ENCODE assay signal across 8 mouse cellular contexts in genomic region chr9:75071029-75071705, GRCm38 (mm10). TPM values are rescaled to one million over a fixed set of nuclear protein-coding genes. Genes with fewer than 3 reads are reported as not detected.
A peak's percentile ranks its signal among the peaks of the same experiment; 100 is the strongest.
DNase-seq lines count a peak whose midpoint lies in the region; ATAC-seq lines count a peak whose summit lies in the region.

No protein-coding gene starts in this region.

- under 1% methylated on average over 80 of the region's 92 CpGs for WGBS in heart, embryonic 14.5 days
- under 1% methylated on average over 65 of the region's 92 CpGs for WGBS in liver, embryonic 13.5 days (ENCODE audit: insufficient replicate concordance)
- WGBS in stomach, embryonic 14.5 days: under 1% methylated on average over 83 of the region's 92 CpGs

- no peaks in the 10 kb centered on the region for H3K9me3 ChIP-seq in heart, embryonic 14.5 days (ENCODE audit: control insufficient read depth, low read length)
- H3K9me3 ChIP-seq in liver, embryonic 13.5 days (replicated peaks): no peaks in the 10 kb centered on the region
- no peaks in the 10 kb centered on the region for H3K9me3 ChIP-seq in stomach, embryonic 14.5 days (ENCODE audit: control insufficient read depth, low read depth, low read length)

- no peaks in the 10 kb centered on the region; the same call in 1 of the 2 replicates for H3K27me3 ChIP-seq in heart, embryonic 14.5 days (ENCODE audit: control insufficient read depth, insufficient read depth, low read length)
- H3K27me3 ChIP-seq in liver, embryonic 13.5 days: peaks cover 38% of the 10 kb centered on the region
- no peaks in the 10 kb centered on the region for H3K27me3 ChIP-seq in stomach, embryonic 14.5 days (ENCODE audit: control insufficient read depth, insufficient read depth, low read length)

- H3K4me3 ChIP-seq in brown adipose tissue, adult 24 weeks (ENCODE audit: insufficient read depth, low read depth, low read length): peak overlapping the region; percentile 97
- H3K4me3 ChIP-seq in heart, embryonic 14.5 days (ENCODE audit: control insufficient read depth in 1 of 2, insufficient read depth in 1 of 2, low read depth in 1 of 2, low read length in 2 of 2): peak overlapping the region; percentile 66 to 93
- peak overlapping the region; percentile 70 for H3K4me3 ChIP-seq in liver, embryonic 13.5 days (replicated peaks)
- H3K4me3 ChIP-seq in stomach, embryonic 14.5 days (ENCODE audit: low read depth, low read length): peak overlapping the region; percentile 83

- ATAC-seq in CD4-positive, CD25-positive, alpha-beta regulatory T cell, adult 4 months: peak; percentile 88
- peak; percentile 83 for ATAC-seq in erythroid progenitor cell, adult 5-6 weeks (replicated peaks; ENCODE audit: low FRiP score, poor library complexity, severe bottlenecking)
- ATAC-seq in heart, embryonic 14.5 days (ENCODE audit: insufficient number of reproducible peaks, insufficient read depth, low FRiP score, low read depth): peak; percentile 94
- peak; percentile 99 for ATAC-seq in liver, embryonic 13.5 days (ENCODE audit: low read depth)
- ATAC-seq in stomach, embryonic 14.5 days (ENCODE audit: insufficient number of reproducible peaks, insufficient read depth, low FRiP score, low read depth): peak; percentile 98

- no peaks in the 10 kb centered on the region for H3K4me1 ChIP-seq in brown adipose tissue, adult 24 weeks (ENCODE audit: control insufficient read depth, insufficient read depth, insufficient read length, low read length)
- peaks cover 4 to 11% of the 10 kb centered on the region in 2 experiments for H3K4me1 ChIP-seq in heart, embryonic 14.5 days (ENCODE audit: control insufficient read depth in 2 of 2, insufficient read depth in 2 of 2, low read length in 2 of 2)
- H3K4me1 ChIP-seq in liver, embryonic 13.5 days (replicated peaks): peaks cover 20% of the 10 kb centered on the region
- H3K4me1 ChIP-seq in stomach, embryonic 14.5 days (ENCODE audit: control insufficient read depth, insufficient read depth, low read length): no peaks in the 10 kb centered on the region

- peak overlapping the region; percentile 77 for H3K9ac ChIP-seq in heart, embryonic 14.5 days (ENCODE audit: low read length)
- H3K9ac ChIP-seq in liver, embryonic 13.5 days: peak overlapping the region; percentile 73
- peak overlapping the region; percentile 79 for H3K9ac ChIP-seq in stomach, embryonic 14.5 days (replicated peaks; ENCODE audit: low read depth, low read length)

- peak overlapping the region; percentile 40 for H3K27ac ChIP-seq in brown adipose tissue, adult 24 weeks (replicated peaks; ENCODE audit: low read depth, low read length)
- H3K27ac ChIP-seq in heart, embryonic 14.5 days (replicated peaks in 1 of 2; ENCODE audit: control insufficient read depth in 1 of 2, insufficient read depth in 1 of 2, low read depth in 2 of 2, low read length in 2 of 2): peak overlapping the region; percentile 82 to 88
- no peak overlapping the region for H3K27ac ChIP-seq in liver, embryonic 13.5 days
- H3K27ac ChIP-seq in stomach, embryonic 14.5 days (ENCODE audit: low read length): peak overlapping the region; percentile 86

- H3K4me2 ChIP-seq in heart, embryonic 14.5 days (ENCODE audit: low read length): peak overlapping the region; percentile 85
- peak overlapping the region; percentile 95 for H3K4me2 ChIP-seq in liver, embryonic 13.5 days
- H3K4me2 ChIP-seq in stomach, embryonic 14.5 days (replicated peaks; ENCODE audit: low read depth, low read length): peak overlapping the region; percentile 87

- peak; percentile 85 for DNase-seq in kidney, postnatal 10 days
- peak; percentile 60 for DNase-seq in liver, embryonic 13.5 days
- peak; percentile 31 to 66 for DNase-seq in natural killer cell, adult 2 months (ENCODE audit: low spot score in 2 of 2)

- H3K36me3 ChIP-seq in heart, embryonic 14.5 days (ENCODE audit: control insufficient read depth, insufficient read depth, low read length): no peaks in the 10 kb centered on the region
- no peaks in the 10 kb centered on the region for H3K36me3 ChIP-seq in liver, embryonic 13.5 days
- H3K36me3 ChIP-seq in stomach, embryonic 14.5 days (ENCODE audit: control insufficient read depth, insufficient read depth, low read length): no peaks in the 10 kb centered on the region

RNA-seq across cellular contexts. Expression of gene Myo5a, which starts 0.4 kb away (rescaled TPM):
- polyA plus RNA-seq in CD4-positive, CD25-positive, alpha-beta regulatory T cell, adult 4 months (2017; shearing (Covaris generic)): 1 to 10 TPM; 6.0 to 8.2 TPM
- polyA plus RNA-seq in brown adipose tissue, adult 24 weeks (2012; ENCODE audit: insufficient read depth, insufficient read length, missing spikeins): 25.7 and 66.6 TPM in 2 replicates
- total RNA-seq in erythroid progenitor cell, adult 5-6 weeks (2015; ENCODE audit: low replicate concordance): 9.4 and 15.5 TPM in 2 replicates
- 12.2 and 19.0 TPM in 2 replicates for total RNA-seq in erythroid progenitor cell, adult 5-6 weeks (2017; ENCODE audit: low replicate concordance)
- polyA plus RNA-seq in heart, embryonic 14.5 days (2014; fragmentation: Nextera tagmentation; extraction: Ambion mirVana): 12.3 and 12.8 TPM in 2 replicates
- polyA plus RNA-seq in liver, embryonic 13.5 days (2015; fragmentation: Nextera tagmentation; extraction: Ambion mirVana): 1.4 and 2.1 TPM in 2 replicates
- polyA plus RNA-seq in stomach, embryonic 14.5 days (2014; fragmentation: Nextera tagmentation; extraction: Ambion mirVana): 21.3 and 23.3 TPM in 2 replicates

RNA-seq across cellular contexts. Expression of gene Arpp19, which starts 33.8 kb away (rescaled TPM):
- 100 to 1,000 TPM; 284 to 368 TPM for polyA plus RNA-seq in CD4-positive, CD25-positive, alpha-beta regulatory T cell, adult 4 months (2017; shearing (Covaris generic))
- polyA plus RNA-seq in brown adipose tissue, adult 24 weeks (2012; ENCODE audit: insufficient read depth, insufficient read length, missing spikeins): 221 and 237 TPM in 2 replicates
- total RNA-seq in erythroid progenitor cell, adult 5-6 weeks (2015; ENCODE audit: low replicate concordance): 38.6 and 75.5 TPM in 2 replicates
- 31.5 and 39.5 TPM in 2 replicates for total RNA-seq in erythroid progenitor cell, adult 5-6 weeks (2017; ENCODE audit: low replicate concordance)
- polyA plus RNA-seq in heart, embryonic 14.5 days (2014; fragmentation: Nextera tagmentation; extraction: Ambion mirVana): 211 and 219 TPM in 2 replicates
- 196 and 229 TPM in 2 replicates for polyA plus RNA-seq in liver, embryonic 13.5 days (2015; fragmentation: Nextera tagmentation; extraction: Ambion mirVana)
- 299 and 311 TPM in 2 replicates for polyA plus RNA-seq in stomach, embryonic 14.5 days (2014; fragmentation: Nextera tagmentation; extraction: Ambion mirVana)
